In genomic region chr2:103760906-103761716, GRCm38 (mm10) we compare ENCODE assay signal across 8 mouse cellular contexts. TPM values are rescaled to one million over a fixed set of nuclear protein-coding genes. Genes with fewer than 3 reads are reported as not detected.
A peak's percentile ranks its signal among the peaks of the same experiment; 100 is the strongest.
DNase-seq lines count a peak whose midpoint lies in the region; ATAC-seq lines count a peak whose summit lies in the region.

Gene Nat10 (minus strand): TSS chr2:103761270.

- peak; percentile 92 for ATAC-seq in megakaryocyte progenitor cell, adult 5-6 weeks (replicated peaks; ENCODE audit: poor library complexity)

- DNase-seq in adipocyte (ENCODE audit: low spot score), result peak; percentile 99
- peak; percentile 100 for DNase-seq in embryo, embryonic 10 days (ENCODE audit: low spot score)
- DNase-seq in gastrocnemius, postnatal 10 days, result peak; percentile 96
- peak; percentile 99 for DNase-seq in induced T-regulatory cell, adult 2 months (ENCODE audit: low read depth)
- DNase-seq in left cerebral cortex, adult 9 months (ENCODE audit: low spot score in 2 of 2), result peak; percentile 98 to 99
- DNase-seq in right cerebral cortex, postnatal 14 days, result peak; percentile 99
- peak; percentile 96 to 98 for DNase-seq in urinary bladder, postnatal 36 days (ENCODE audit: low spot score in 2 of 2)

RNA-seq across cellular contexts. Expression of gene Nat10, which starts in this region (rescaled TPM):
- 10 to 100 TPM; 20.0 to 20.2 TPM for total RNA-seq in gastrocnemius, postnatal 10 days (2021)
- 43.0 and 45.1 TPM in 2 replicates for total RNA-seq in megakaryocyte progenitor cell, adult 5-6 weeks (2015)
- 63.1 and 66.3 TPM in 2 replicates for total RNA-seq in megakaryocyte progenitor cell, adult 5-6 weeks (2017)

Comparison
In these comparisons a context has a peak if more than half of its experiments do, and no peak if none do; other contexts are left out.
1. Peak in every context shown above with its lines: DNase-seq and ATAC-seq.